Mouse (Mus musculus) heart, postnatal 0 days (tissue): ENCODE results near the gene Gm49378. TPM values are rescaled to one million over a fixed set of nuclear protein-coding genes. Genes with fewer than 3 reads are reported as not detected.

Experiments used
- ATAC-seq: fragments of 200-750 bp; cut with Nextera tagmentation; 2 replicates; pipeline ENCODE4 v1.8.0; 2017; ENCODE audit warnings: low read depth, moderate number of reproducible peaks, moderate library complexity; ENCODE audit not compliant: insufficient read depth
- DNase-seq: peaks from one replicate; pipeline ENCODE4 v3.0.0-alpha.2; 2016; ENCODE audit warnings: low spot score
- H3K27ac ChIP-seq: fragments of 300-500 bp; sonication (generic); 2 replicates; pipeline ENCODE4 v1.5.1; 2014; ENCODE audit warnings: low read depth, mild to moderate bottlenecking
- H3K27me3 ChIP-seq: fragments of 300-500 bp; sonication (generic); 2 replicates; pipeline ENCODE4 v1.6.1; 2014; ENCODE audit warnings: low read length, mixed read lengths; ENCODE audit not compliant: control insufficient read depth, insufficient read depth
- H3K36me3 ChIP-seq: fragments of 300-500 bp; sonication (generic); replicated peaks from 2 replicates; pipeline ENCODE4 v1.6.1; 2014; ENCODE audit warnings: low read length, mixed read lengths; ENCODE audit not compliant: control insufficient read depth, insufficient read depth
- H3K4me1 ChIP-seq: fragments of 300-500 bp; sonication (generic); 2 replicates; pipeline ENCODE4 v1.6.1; 2014; ENCODE audit warnings: antibody characterized with exemption; ENCODE audit not compliant: control insufficient read depth, insufficient read depth
- H3K4me2 ChIP-seq: fragments of 300-500 bp; sonication (generic); 2 replicates; pipeline ENCODE4 v1.6.1; 2014; ENCODE audit warnings: low read depth, mild to moderate bottlenecking, low read length, moderate library complexity
- H3K4me3 ChIP-seq: fragments of 300-500 bp; sonication (generic); 2 replicates; pipeline ENCODE4 v1.5.1; 2014; ENCODE audit warnings: low read depth, low read length
- H3K9ac ChIP-seq: fragments of 300-500 bp; sonication (generic); replicated peaks from 2 replicates; pipeline ENCODE4 v1.6.1; 2014; ENCODE audit warnings: low read depth, low read length, mixed read lengths
- H3K9me3 ChIP-seq: fragments of 300-500 bp; sonication (generic); replicated peaks from 2 replicates; pipeline ENCODE4 v1.6.1; 2016; ENCODE audit warnings: low read length; ENCODE audit not compliant: control insufficient read depth
- CTCF ChIP-seq: IDR thresholded peaks from 2 replicates; pipeline ENCODE4 v1.5.1; 2016; ENCODE audit warnings: antibody characterized with exemption, control low read depth, low read depth
- EP300 ChIP-seq: IDR thresholded peaks from 2 replicates; pipeline ENCODE4 v1.6.1; 2016; ENCODE audit warnings: antibody characterized with exemption, low read depth
- WGBS: fragments of 180-500 bp; shearing (Covaris S2); extraction: QIAGEN DNeasy Blood & Tissue Kit; methylation state at CpG from one replicate; pipeline ENCODE4 v1.1.7; 2014; 5-methylcytosine and 5-hydroxymethylcytosine counted together
- polyA plus RNA-seq: library from polyadenylated mRNA; unstranded; fragments of >200 nt; fragmentation: Nextera tagmentation; extraction: Ambion mirVana; gene quantifications from 2 replicates; pipeline ENCODE4 v1.2.1, GENCODE M21; 2015
- total RNA-seq: library from RNA; depleted of rRNA; stranded (reverse); fragments of >200 nt; gene quantifications from 2 replicates; pipeline ENCODE4 v1.2.3, GENCODE M21; 2014; ENCODE audit warnings: low replicate concordance

Gm49378 gene
- total and polyA plus RNA-seq, 2 experiments from 2014 or later: 0.15 to 1.2 TPM

- Histone ChIP-seq H3K9me3 (no peaks in the 10 kb centered on the region), H3K27ac (no peak overlapping the region), H3K36me3 (peaks cover 12% of the 10 kb centered on the region), H3K4me3 (no peak overlapping the region), H3K9ac (no peak overlapping the region), H3K4me1 (no peaks in the 10 kb centered on the region; the same call in 1 of the 2 replicates), H3K27me3 (no peaks in the 10 kb centered on the region), H3K4me2 (no peak overlapping the region)
- DNase-seq (no peak), ATAC-seq (no peak)
- no peak for TF ChIP-seq EP300
- no peak for TF ChIP-seq CTCF
- WGBS: 62% methylated on average over 7 of the region's 7 CpGs
Observed at GRCm38 (mm10) chr14:55614565-55615178, 23.0 kb downstream of the Gm49378 start.

DNA sequence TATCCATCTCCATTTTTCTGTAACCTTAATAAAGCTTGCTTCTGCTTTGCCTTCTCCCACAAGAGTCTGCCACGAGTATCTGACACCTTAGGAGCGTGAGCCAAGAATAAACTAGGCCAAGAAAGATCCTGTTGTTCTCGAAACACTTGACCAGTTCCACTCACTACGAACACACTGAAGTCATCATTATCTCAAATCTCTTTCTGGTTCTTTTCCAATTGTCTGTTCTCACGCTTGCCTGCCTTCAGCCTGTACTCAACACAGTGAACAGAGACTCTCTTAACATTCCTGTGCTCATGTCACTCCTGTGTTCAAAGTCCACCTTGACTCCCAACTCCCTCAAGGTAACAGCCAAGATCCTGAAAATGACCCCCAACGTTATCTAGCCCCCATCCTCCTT lies 24.3 kb downstream of the Gm49378 start:
- no peaks in the 10 kb centered on the region for H3K9me3 ChIP-seq
- H3K9ac ChIP-seq: no peak overlapping the region
- ATAC-seq (no peak), DNase-seq (no peak)
- H3K27me3 ChIP-seq: no peaks in the 10 kb centered on the region
- TF ChIP-seq CTCF (no peak), EP300 (no peak)
- H3K4me2 ChIP-seq: no peak overlapping the region
- WGBS: 21% methylated on average over 6 of the region's 6 CpGs
- H3K4me3 ChIP-seq: no peak overlapping the region
- peaks cover 25% of the 10 kb centered on the region for H3K36me3 ChIP-seq
- no peaks in the 10 kb centered on the region for H3K4me1 ChIP-seq
- H3K27ac ChIP-seq: no peak overlapping the region

- H3K4me2 ChIP-seq: no peak overlapping the region
- 92% methylated on average over 6 of the region's 6 CpGs for WGBS
- H3K36me3 ChIP-seq: peaks cover 55% of the 10 kb centered on the region
- H3K4me3 ChIP-seq: no peak overlapping the region
- no peaks in the 10 kb centered on the region for H3K27me3 ChIP-seq
- H3K27ac ChIP-seq: no peak overlapping the region
- no peak for ATAC-seq
- H3K9ac ChIP-seq: no peak overlapping the region
- H3K9me3 ChIP-seq: no peaks in the 10 kb centered on the region
- DNase-seq: no peak
- peaks cover 3% of the 10 kb centered on the region; the same call in 1 of the 2 replicates for H3K4me1 ChIP-seq
- TF ChIP-seq EP300 (no peak), CTCF (no peak)
Observed at GRCm38 (mm10) chr14:55608339-55608738, 29.4 kb downstream of the Gm49378 start.

DNA sequence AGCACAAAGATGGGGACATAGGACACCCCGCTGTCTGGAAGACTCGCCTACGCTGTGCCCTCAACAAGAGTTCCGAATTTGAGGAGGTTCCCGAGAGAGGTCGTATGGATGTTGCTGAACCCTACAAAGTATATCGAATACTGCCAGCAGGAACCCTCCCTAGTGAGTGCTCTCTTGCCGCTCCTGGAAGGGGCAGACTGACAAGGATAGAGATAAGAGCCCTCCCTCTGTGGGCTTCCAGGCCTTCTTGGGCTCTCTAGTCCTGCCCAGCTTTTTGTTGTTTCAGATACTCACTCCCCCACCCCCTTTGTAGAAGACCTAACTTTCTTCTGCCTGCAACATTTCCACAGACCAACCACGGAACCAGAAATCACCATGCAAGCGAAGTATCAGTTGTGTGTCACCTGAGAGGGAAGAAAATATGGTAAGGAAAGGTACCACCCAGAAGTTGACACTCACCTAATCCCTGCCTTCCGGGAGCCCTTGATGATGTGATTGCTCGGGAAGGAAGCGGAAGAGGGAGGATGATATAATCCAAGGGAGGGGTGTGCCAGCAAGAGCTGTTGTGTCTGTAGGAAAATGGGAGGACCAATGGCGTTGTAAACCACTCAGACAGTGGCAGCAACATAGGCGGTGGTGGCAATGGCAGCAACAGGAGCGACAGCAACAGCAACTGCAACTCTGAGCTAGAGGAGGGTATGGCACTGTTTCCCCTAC lies 31.8 kb downstream of the Gm49378 start:
- no peak for ATAC-seq
- no peak for DNase-seq
- Histone ChIP-seq H3K9ac (no peak overlapping the region), H3K36me3 (peaks cover 78% of the 10 kb centered on the region), H3K4me2 (peak overlapping the region; percentile 20; the same call in 1 of the 2 replicates), H3K27ac (no peak overlapping the region), H3K4me3 (no peak overlapping the region), H3K27me3 (no peaks in the 10 kb centered on the region), H3K9me3 (no peaks in the 10 kb centered on the region), H3K4me1 (peaks cover 3% of the 10 kb centered on the region; the same call in 1 of the 2 replicates)
- TF ChIP-seq CTCF (no peak), EP300 (no peak)
- 79% methylated on average over 16 of the region's 16 CpGs for WGBS

DNA sequence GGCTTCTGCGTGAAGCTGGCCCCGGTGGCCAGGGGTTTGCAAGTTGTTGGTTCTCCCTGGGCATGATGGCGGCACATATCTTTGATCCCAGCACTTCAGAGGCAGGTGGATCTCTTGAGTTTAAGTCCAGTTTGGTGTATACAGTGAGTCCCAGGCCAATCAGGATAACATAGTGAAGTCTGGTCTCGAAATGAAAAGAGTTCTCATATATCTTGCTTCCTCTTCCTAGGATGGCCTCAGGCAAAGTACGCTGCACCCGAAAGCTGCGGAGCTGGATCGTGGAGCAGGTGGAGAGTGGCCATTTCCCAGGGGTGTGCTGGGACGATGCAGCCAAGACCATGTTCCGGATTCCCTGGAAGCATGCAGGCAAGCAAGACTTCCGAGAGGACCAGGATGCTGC lies 32.9 kb downstream of the Gm49378 start:
- Histone ChIP-seq H3K4me1 (peaks cover 3% of the 10 kb centered on the region; the same call in 1 of the 2 replicates), H3K27ac (peak overlapping the region; percentile 92), H3K27me3 (no peaks in the 10 kb centered on the region), H3K36me3 (peaks cover 80% of the 10 kb centered on the region), H3K4me3 (peak overlapping the region; percentile 58), H3K4me2 (peak overlapping the region; percentile 70), H3K9ac (peak overlapping the region; percentile 66), H3K9me3 (no peaks in the 10 kb centered on the region)
- TF ChIP-seq EP300 (no peak), CTCF (no peak)
- no peak for DNase-seq
- whole genome bisulfite sequencing: 91% methylated on average over 11 of the region's 11 CpGs
- ATAC-seq: no peak
